Mouse (Mus musculus) CH12.LX (cell line): ENCODE data around the gene Gm45716.

Source experiments
- CTCF ChIP-seq, 2 experiments: IDR thresholded peaks in 1 of 2; conservative IDR thresholded peaks in 1 of 2; 2 replicates each; pipeline ENCODE4 v1.5.1; 2011 to 2012; ENCODE audit warnings: low read depth in 2 of 2, low read length in 2 of 2, improper control_type of control experiment in 1 of 2, inconsistent platforms in 1 of 2, mild to moderate bottlenecking in 1 of 2, moderate library complexity in 1 of 2
- E2F4 ChIP-seq: IDR thresholded peaks from 2 replicates; pipeline ENCODE4 v1.6.1; 2011; ENCODE audit warnings: low read depth, low read length, improper control_type of control experiment; ENCODE audit not compliant: insufficient replicate concordance
- EP300 ChIP-seq: IDR thresholded peaks from 2 replicates; pipeline ENCODE4 v1.6.1; 2011; ENCODE audit warnings: low read length, improper control_type of control experiment
- GABPA ChIP-seq: IDR thresholded peaks from 2 replicates; pipeline ENCODE4 v1.6.1; 2012; ENCODE audit warnings: low read depth, low read length, improper control_type of control experiment, inconsistent platforms; ENCODE audit not compliant: insufficient replicate concordance
- MAX ChIP-seq: IDR thresholded peaks from 2 replicates; pipeline ENCODE4 v1.6.1; 2011; ENCODE audit warnings: low read length, improper control_type of control experiment
- MXI1 ChIP-seq: IDR thresholded peaks from 2 replicates; pipeline ENCODE4 v1.6.1; 2011; ENCODE audit warnings: mild to moderate bottlenecking, low read depth, low read length, improper control_type of control experiment
- POLR2A ChIP-seq: IDR thresholded peaks from 2 replicates; pipeline ENCODE4 v1.6.1; 2011; ENCODE audit warnings: low read depth, mild to moderate bottlenecking, improper control_type of control experiment, low read length
- RCOR1 ChIP-seq: conservative IDR thresholded peaks from 2 replicates; pipeline ENCODE4 v1.6.1; 2012; ENCODE audit warnings: low read depth, mild to moderate bottlenecking, inconsistent platforms, low read length, improper control_type of control experiment
- USF2 ChIP-seq: conservative IDR thresholded peaks from 2 replicates; pipeline ENCODE4 v1.6.1; 2011; ENCODE audit warnings: low read depth, low read length, improper control_type of control experiment
- ZNF384 ChIP-seq: IDR thresholded peaks from 2 replicates; pipeline ENCODE4 v1.6.1; 2012; ENCODE audit warnings: low read depth, low read length, improper control_type of control experiment, inconsistent platforms

GRCm38 (mm10) chr11:90245630-90246029 is 58.1 kb downstream of the Gm45716 start:
- TF ChIP-seq MAX (no peak), GABPA (no peak), CTCF (conservative IDR thresholded peaks at IDR 0.05 in 1 of 2, IDR thresholded peaks at IDR 0.05 in 1 of 2; ENCODE audit: low read depth in 2 of 2, low read length in 2 of 2) (no peak), E2F4 (no peak), USF2 (no peak), POLR2A (no peak), RCOR1 (no peak), ZNF384 (no peak), EP300 (peak; percentile 89), MXI1 (no peak)
